Mouse (Mus musculus) urinary bladder, adult 18-20 months (tissue): ENCODE results near the gene Sdccag8.

Source experiments
- DNase-seq, 2 experiments: peaks; one replicate each; pipeline ENCODE4 v3.0.0; 2022; ENCODE audit warnings: low spot score in 2 of 2, mixed read lengths in 2 of 2

The Sdccag8 gene

GRCm38 (mm10) chr1:177011688-177012087, 197.2 kb downstream of the Sdccag8 start:
- DNase-seq, result no peak

DNA sequence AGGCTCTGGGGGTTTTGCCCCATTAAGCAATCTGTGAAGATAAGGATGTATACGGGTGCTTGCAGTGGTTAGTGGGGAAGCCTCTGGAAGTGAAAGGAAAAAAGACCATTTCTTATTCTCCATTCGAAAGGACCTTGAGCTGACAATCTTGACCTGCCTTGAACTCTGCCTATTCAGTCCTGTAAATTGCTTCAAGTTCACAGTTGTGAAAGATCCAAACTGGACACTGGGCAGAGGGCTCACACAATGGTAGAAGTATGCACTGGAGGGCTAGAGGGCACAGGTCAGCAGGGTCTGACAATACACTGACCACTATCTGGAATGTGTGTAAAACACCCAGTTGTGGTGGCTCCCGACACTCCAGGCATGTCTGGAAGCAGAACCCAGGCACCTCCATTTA, 198.3 kb downstream of the Sdccag8 start:
- DNase-seq, result no peak

DNA sequence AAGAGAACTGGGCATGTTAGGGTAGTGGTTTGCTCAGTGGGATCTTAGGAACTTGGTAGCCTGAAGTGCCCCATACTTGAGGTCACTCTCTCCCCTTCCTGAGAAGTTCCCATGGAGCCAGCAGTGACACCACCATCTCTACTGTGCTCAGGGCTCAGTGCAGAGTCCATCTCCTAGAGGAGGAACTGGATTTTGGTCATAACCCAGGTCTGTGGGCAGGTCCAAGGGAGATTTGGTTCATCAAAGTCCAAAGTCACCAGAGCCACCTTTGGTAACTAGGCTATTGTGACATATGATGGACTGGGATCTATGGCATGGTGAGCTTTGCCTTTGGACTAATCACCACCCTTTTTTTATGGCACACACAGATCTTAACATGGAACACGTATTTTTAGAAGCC, 198.9 kb downstream of the Sdccag8 start:
- DNase-seq, result no peak

- no peak for DNase-seq
Measured at GRCm38 (mm10) chr1:177013776-177014175, 199.3 kb downstream of the Sdccag8 start.

- no peak for DNase-seq
Measured at GRCm38 (mm10) chr1:177014346-177014745, 199.9 kb downstream of the Sdccag8 start.

DNA sequence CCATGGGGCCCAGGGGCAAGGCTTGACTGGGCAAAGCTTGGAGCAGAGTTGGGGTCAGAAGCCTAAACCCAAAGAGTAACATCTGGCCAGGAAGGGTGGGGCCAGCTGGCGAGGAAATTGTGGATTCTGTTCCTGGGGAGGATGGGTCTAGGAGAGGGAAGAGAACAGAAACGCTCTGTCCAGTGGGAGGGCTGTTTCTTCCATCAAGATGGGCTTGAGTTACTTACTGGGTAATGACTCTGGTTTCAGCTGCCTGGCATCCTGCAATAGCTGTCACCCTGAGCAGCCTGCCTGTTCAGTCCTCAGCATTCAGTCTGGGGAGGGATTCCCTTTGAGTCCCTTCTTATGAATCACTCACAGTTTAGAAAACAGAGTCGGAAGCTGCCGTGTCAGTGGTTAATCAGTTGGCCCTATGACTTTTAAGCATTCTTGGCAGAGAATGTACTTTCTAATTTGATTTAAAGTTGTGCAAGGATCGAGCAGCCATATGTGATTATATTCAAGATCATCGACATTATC, 200.5 kb downstream of the Sdccag8 start:
- no peak for DNase-seq

- DNase-seq, result no peak
Measured at GRCm38 (mm10) chr1:177015917-177016316, 201.5 kb downstream of the Sdccag8 start.

- DNase-seq, result no peak
Measured at GRCm38 (mm10) chr1:177016729-177017128, 202.3 kb downstream of the Sdccag8 start.

- DNase-seq, result no peak
Measured at GRCm38 (mm10) chr1:177018750-177019149, 204.3 kb downstream of the Sdccag8 start.

DNA sequence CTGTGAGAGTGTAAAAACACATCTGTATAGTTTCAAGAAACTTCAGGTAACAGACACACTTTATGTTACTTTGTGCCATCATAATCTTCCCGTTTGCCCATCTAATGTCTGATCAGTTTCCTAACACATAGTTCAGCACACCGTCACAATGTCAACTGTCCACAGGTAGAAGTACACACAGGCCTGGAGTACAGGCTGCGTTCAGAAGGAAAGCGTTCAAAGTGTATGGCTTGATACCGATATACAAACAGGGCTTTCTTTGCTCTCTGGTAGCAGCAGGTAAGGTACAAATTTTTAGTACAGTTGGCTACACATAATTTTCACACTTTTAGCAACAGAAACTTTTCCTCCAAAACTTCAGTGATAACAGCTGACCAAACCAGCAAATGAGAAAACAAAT, 205.2 kb downstream of the Sdccag8 start:
- no peak for DNase-seq

GRCm38 (mm10) chr1:177022751-177023150, 208.3 kb downstream of the Sdccag8 start:
- no peak for DNase-seq

GRCm38 (mm10) chr1:177027706-177028105, 213.2 kb downstream of the Sdccag8 start:
- DNase-seq, result no peak

- no peak for DNase-seq
Measured at GRCm38 (mm10) chr1:177029032-177029431, 214.6 kb downstream of the Sdccag8 start.

DNA sequence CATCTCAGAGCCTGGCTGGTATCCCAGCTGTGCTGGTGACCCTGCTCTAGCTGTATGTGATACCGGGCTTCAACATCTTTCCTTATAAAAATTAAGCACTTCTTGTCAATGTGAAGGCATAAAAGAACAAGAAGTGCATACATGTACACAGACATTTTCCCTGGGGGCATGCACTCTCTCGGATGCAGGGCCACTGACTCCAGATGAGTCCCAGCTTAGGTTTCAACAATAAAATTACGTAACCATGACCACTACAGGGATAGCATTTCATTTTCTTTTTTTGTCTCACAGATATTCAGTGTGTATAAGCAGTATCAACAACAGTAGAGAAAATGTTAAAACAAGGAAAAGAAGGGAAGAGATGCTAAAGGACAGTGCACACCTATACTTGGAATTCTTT, 216.2 kb downstream of the Sdccag8 start:
- DNase-seq, result no peak

DNA sequence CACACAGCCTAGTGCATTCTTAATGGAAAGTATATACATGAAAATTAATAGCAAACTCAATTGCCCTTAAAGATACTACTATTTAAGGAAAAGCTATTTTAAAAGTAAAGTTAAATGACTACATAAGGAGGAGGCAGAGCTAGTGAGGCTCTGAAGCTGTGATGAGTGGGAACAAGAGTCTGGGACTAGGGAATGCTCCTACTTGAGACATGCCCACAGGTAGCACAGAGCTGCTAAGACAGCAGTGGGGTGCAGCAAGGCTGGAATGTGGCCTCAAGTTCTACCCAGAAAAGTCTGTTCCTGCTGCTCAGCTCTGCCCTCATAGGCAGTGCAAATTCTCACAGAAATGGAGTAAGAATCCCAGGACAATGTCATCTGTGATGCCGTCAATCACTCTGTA, 216.7 kb downstream of the Sdccag8 start:
- no peak for DNase-seq

- no peak for DNase-seq
Measured at GRCm38 (mm10) chr1:177032233-177032632, 217.8 kb downstream of the Sdccag8 start.

- no peak for DNase-seq
Measured at GRCm38 (mm10) chr1:177035460-177035859, 221.0 kb downstream of the Sdccag8 start.

DNA sequence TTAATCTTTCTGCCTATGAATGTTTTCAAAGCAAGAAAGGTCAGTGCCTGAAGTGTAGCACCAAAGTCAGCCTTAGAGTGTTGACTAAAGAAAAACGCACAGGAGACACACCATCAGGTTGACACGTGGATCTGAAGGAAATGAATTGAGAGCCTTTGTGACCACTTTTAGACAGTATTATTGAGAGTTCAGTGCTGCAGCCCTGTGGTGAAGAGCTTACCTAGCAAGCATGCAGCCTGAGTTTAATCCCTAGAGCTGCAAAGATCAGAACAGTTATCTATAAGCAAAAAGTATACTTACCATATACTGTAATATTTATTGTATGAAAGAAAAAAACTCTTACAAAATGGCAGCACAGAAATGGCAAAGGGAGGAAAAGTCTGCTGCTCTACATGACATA, 223.9 kb downstream of the Sdccag8 start:
- DNase-seq, result no peak

- no peak for DNase-seq
Measured at GRCm38 (mm10) chr1:177039093-177039674, 224.7 kb downstream of the Sdccag8 start.

- DNase-seq, result no peak
Measured at GRCm38 (mm10) chr1:177040058-177040457, 225.6 kb downstream of the Sdccag8 start.

GRCm38 (mm10) chr1:177045885-177046284, 231.4 kb downstream of the Sdccag8 start:
- no peak for DNase-seq

GRCm38 (mm10) chr1:177046963-177047362, 232.5 kb downstream of the Sdccag8 start:
- no peak for DNase-seq

DNA sequence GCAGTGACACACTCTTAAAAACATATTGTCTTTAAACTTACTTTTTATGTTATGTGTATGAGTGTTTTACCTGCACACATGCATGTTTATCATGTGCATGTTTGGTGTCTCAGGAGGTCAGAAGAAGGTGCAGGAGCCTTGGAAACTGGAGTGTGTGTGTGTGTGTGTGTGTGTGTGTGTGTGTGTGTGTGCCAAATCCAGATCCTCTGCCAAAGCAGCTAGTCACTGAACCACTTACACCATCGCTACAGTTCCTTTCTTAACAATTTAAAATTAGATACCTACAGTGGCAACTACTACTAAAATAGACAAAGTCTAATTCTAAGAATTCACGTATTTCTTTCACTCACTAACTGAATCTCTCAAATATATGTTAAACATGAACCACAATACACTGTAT, 234.3 kb downstream of the Sdccag8 start:
- DNase-seq, result no peak

GRCm38 (mm10) chr1:177051366-177051963, 237.0 kb downstream of the Sdccag8 start:
- DNase-seq, result no peak
